Mouse (Mus musculus) v-Abl transformed pro-B cells (cell line): ENCODE data around the gene Tmem178b.

ENCODE experiments used
- in situ Hi-C, 2 experiments: fragments of 400-800 bp; cut with MboI; formaldehyde crosslinking; loops; one replicate each; pipeline ENCODE4 v1.15.1; 2025; ENCODE audit not compliant: unreplicated experiment in 2 of 2

The Tmem178b gene

DNA sequence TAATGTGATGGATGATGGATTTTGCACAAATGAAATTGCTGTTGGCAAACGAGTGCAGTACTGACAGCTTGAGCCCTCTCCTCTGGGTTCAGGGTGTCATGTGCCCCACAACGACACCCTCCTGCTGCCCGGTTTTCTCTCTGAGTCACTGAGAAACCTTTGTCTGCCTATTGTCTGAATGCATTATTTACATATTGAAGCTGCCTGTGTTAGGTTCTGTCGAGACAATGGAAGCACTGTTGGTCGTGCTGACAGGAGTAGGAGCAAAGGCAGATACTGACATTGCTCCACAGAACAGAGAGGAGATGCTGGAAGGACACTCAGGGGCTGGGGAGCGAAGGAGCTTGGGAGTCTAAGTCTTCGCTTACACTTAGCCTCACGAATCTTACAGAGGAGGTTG is 44.2 kb downstream of the Tmem178b start:
- in situ Hi-C loops, result no loop called here

DNA sequence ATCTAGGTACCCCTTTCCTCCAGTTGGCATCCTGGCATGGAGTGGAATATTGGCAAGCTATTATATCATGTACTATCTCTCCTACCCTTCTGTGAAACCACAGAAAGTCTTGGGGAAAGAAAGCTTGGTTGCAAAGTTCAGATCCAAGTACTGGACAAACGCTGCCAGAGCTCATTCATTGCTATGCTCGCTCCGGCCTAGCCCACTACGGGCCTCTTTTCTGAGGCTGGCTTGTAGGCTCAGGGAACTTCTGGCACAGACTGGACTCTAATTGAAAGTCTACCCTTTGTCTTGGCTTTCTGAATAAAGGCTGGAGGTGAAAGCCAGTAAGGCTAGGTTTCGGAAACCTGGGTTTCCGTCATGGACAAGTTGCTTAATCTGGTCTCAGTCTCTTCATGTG is 44.7 kb downstream of the Tmem178b start:
- in situ Hi-C loops, result no loop called here

DNA sequence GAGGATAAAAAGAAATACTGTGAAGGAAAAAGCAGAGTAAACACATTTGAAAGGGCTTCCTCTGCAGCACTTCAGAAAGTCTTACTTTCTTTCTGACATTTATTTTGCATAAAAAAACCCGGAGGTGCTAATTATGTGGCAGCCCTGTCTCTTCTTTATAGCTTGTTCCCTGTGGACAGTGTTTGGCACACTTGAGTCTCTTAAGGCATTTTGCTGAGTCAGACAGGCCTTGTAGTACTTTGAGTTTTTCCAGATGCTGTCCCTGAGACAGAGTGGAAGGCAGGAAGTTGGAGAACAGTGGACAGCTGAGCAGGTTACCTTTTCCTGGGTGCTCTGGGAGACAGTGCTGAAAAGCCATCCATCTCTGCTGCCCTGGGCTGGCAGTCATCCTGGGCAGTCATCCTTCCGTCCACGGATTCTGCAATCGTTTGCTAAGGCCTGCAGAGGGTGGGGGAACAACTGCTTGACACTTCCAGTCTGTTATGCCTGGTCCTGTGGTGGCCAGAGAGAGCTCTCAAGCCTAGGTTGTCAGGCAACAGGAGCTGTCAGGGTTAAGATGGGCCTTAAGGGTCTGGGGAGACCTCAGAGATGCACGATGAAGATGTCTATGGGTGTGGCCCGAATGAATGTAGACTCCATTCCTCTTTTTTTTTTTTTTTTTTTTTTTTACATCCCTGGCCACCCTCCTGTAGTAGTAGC is 46.1 kb downstream of the Tmem178b start:
- in situ Hi-C loops, result no loop called here

DNA sequence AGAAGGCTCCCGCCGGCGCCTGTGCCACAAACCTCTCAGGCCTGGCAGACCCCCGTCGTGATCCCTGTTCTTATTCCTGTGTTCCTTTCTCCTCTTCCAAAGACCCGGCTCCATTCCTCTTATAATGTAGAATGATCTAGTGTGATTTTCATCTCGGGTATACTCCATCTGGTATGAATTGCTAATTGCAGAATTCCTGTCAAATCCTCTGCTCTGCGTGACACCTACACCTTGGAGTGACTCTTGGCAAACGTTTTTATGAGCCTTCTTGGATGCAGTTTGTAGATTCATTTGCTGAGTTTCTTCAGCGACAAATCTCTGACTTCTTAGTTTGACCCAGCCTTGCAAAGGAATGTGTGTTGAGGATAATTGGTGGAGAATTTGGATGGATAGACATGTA is 53.4 kb downstream of the Tmem178b start:
- in situ Hi-C loops, result no loop called here

DNA sequence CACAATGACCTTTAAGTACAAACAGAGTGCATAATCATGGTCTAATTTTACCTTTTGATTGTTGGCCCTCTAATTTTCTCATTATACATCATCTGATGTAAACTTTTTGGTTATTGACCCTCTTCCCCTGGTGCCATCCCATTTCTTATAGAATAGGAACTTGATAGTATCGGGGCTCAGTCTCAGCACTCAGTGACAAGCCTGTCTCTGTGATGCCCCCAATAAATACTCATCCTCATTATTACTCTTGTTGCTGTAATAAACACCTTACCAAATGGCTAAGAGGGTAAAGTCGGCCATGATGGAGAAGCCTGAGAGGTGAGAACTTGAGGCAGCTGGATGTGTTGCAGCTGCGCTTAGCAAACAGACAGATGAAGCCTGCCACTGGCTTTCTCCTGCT is 63.5 kb downstream of the Tmem178b start:
- in situ Hi-C loops, result no loop called here

DNA sequence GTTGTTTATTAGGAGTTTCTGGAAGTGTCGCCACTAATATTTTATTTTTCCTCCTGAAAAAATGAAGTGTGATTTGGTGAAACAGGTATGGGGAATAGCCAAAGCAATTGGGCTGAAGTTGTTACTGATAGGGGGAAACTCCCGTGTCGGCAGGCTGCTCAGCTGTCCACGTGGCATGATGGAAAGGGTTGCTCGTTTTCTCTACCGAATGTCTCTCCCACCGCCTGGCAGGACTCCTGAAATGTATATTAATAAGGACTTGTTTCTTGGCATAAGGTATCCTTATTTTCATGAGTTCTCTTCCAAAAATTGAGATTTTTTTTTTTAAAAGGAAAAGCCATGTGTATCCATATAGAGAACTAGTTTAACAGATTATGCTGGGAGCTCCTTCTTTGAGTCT is 67.8 kb downstream of the Tmem178b start:
- in situ Hi-C loops, result no loop called here

DNA sequence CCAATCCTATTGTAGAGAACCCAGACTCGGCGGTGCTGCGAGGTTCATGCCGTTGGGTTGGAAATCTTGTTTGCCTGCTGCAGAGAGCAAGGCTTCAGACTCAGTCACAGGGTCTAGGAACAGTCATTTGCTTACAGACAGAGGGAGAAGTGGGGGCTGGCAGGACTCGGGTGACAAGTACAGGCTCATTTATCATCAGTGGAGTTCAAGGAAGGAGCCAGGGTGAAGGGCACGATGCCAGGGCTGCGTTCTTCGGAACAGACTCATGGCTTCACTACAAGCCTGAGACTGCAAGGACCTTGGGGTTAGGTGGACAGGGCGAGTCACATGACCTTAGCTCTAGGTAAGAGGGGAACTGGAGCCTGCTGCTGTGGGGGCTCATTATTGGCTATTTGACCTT is 71.8 kb downstream of the Tmem178b start:
- in situ Hi-C loops, result no loop called here

DNA sequence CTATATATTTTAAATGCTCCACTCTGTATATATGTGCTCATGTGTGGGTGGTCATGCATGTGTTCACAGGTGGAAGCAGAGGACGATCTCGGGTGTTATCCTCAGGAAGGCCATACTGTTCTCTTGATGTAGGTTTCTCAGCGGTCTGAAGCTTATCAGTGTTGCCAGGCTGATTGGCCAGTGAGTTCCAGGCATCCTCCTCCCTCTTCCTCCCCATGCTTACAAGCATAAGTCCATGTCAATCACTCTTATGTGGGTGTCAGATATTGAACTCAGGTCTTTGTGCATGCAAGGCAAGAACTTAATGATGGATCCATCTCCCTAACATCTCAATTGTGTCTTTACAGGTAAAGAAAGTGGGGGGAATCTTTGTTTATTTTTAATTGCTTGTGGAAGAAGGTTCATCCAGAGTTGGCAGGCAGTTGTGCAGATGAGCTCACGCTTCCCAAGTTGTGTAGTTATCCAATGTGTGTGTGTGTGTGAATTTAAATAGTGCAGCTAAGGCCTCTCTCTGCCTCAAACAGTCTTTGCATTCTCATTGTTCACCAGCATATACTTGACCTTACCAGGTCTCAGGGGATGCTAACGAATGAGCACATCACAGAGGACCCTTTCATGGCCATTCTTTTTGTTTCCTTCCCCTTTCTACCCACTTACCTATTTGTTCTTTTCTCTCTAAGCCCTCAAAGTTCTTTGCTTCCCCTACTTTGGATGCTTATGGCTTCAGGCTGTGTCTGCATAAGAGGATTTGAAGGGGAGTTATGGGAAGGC is 72.8 kb downstream of the Tmem178b start:
- in situ Hi-C loops, result no loop called here

DNA sequence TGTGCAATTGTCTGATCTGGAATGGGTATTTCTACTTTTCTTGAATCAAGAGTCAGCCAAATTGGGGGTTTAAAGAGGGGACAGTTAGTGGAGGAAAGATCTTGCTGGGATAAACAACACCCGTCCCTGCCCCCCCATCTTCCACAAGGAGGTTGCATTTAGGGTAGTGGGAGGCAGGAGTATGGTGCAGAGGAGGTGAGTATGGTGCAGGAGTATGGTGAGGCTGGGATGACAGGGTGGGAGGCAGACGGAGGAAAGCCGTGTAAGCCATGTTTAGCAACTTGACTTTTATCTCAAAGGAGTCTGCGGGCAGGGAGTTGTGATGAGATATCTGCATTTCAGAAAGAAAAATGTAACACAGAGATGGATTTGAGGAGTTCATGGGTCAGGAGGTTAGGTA is 73.5 kb downstream of the Tmem178b start:
- in situ Hi-C loops, result no loop called here

DNA sequence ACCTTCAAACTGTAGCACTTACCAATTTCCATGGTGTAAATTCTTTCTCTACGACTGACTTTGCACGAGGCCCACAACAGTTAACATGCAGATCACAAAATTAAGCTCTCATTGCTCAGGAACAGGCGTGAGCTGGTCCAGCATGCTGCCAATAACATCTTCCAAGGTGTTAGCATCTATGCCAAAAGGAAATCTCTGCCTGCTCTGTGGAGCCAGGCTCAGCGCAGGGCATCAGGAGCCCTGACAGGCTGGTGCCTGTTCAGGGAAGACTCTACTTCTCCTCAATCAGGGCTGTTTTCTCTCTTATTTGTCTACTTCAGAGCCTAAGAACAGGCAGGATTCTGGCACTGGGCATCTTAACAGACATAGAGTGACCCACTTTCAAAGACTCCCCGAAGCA is 80.9 kb downstream of the Tmem178b start:
- in situ Hi-C loops, result no loop called here

DNA sequence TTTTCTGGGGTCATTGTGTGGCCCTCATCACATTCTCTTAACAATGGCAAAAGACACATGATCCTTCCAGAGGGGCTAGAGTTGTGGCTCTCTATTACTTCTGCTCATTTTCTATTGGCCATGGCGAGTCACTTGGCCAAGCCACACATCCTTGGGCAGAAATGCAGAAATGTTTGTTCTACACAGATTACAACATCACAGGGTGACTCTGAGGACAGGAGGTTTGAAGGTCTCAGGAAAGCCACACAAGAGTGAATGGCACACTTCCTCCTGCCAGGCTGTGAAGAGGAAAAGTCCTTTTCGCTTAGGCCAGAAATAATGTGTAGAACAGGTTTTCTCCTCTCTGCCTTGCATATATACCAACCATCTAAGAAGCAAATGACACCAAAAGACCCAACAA is 82.1 kb downstream of the Tmem178b start:
- in situ Hi-C loops, result no loop called here

DNA sequence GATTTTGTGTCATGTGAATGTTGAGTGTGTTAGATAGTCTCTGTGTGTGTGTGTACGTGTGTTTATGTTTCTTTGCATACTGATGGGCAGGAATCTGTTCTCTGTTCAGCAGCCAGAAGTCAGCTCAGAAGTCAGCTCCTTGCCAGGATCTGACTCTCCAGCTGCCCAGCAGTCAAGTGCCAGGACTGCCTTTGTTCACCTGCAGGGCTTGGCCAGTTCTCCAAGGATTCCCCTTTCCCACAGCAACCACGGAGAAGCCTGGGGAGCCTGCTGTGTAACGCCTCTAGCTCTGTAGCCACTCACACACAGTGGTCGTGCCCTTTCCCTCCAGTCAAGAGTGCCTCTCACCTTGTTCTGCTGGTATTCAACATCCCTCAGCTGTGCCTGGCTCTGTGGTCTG is 91.5 kb downstream of the Tmem178b start:
- in situ Hi-C loops, result no loop called here

DNA sequence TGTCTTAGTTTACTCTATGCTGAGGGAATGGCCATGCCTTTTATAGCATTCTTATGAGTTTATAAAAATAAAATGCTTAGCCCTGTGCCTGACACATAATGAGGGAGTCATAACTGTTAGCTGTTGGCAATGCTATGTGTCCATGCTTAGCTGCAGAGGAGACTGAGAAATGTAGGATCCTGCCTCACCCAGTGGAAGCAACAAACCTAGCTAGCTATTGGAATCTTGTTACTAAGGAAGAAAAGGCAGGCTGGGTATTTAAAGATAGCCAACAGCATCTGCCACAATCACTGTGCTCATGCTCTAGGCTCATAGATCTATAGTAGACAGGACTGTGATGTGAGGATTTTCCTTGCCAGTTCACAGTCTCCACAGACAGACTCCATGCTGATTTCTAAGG is 97.2 kb downstream of the Tmem178b start:
- in situ Hi-C loops, result no loop called here

DNA sequence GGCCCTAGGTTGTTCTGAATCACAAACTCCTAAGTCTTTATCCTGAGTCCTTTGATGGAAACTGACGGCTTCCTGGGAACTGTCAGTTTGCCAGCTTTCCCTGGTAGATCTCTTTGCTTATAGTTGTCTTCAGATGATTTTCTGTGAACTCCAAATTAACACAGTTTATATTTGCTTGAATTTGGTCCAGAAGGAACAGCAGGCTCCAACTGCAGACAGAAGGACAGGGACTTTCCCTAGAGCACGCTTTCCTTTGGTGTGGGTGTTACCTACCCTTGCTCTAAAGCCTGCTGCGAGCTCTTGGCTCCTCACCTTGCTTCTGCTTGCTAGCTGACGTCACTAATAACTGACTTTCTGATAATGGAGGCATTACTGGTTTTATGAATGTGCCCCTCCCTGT is 105.9 kb downstream of the Tmem178b start:
- in situ Hi-C loops, result no loop called here

DNA sequence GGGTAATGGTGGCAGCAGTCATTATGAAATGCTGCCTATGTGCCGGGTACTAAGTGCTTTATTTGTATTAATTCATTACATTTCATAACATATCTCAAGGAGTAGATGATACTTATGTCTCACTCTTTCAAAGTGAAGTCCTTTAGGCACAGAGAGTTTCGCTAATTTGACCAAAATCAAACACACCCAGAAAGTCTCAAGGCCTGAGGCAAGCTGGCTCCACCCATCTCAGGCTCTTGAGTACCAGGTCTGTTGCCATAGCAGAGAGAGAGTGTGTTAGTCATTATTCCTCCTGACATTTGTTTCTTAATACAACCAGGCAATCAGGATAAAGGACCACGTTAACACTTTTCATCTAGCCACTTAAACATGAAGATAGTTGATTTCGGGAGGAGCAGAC is 117.7 kb downstream of the Tmem178b start:
- in situ Hi-C loops, result no loop called here

DNA sequence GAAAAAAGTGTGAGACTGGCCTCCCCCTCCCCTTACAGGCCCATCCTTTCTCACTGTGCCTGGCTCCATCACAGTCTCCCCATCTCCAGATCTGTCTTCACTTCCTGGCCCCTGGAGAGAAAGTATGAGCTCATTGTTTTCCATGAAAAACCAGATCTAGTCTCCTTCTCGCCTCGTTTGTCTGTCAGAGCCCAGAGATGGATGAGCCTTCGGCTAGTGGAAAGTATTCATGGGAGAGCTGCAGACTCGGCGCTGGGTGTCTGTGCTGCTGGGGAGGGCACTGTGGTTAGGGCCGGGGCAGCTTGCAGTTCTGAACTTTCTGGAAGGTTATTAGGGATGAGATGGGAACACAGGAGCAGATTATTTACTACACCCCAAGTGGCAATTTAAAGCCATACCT is 118.9 kb downstream of the Tmem178b start:
- in situ Hi-C loops, result no loop called here

DNA sequence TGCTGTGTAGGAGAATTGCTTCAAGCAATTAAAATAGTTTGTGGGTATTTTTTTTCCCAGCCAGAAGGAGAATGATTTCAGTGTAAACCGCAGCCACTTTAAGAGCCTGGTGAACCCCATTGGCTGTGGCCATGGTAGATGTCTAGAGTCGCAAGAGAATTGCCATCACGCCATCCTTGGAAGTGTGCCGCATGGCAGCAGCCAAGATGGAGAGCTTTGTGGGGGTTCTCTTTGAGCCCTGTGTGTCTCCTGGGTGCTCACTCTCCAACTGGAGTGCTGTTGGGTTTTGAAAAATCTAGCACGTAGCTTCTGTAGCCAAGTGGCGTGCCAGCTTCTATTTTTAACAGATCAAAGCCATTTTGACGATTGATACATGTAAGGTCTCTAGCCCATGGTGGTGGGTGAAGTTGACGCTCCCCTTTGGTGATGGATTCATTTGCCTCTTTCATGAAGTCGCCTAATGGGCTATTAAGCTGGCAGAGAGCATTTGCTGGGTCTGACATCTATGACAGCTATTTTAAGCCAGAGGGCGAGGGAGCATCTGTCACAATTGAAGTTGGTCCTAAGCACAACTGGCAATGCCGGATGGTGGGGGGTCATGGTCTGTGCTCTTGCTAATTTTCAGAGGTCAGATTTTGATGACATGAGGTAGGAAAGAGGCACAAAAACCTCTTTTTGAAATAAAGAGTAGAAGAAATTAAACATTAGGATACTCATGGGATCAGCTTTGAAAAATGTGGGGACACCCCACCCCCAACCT is 133.1 kb downstream of the Tmem178b start:
- in situ Hi-C loops, result no loop called here

DNA sequence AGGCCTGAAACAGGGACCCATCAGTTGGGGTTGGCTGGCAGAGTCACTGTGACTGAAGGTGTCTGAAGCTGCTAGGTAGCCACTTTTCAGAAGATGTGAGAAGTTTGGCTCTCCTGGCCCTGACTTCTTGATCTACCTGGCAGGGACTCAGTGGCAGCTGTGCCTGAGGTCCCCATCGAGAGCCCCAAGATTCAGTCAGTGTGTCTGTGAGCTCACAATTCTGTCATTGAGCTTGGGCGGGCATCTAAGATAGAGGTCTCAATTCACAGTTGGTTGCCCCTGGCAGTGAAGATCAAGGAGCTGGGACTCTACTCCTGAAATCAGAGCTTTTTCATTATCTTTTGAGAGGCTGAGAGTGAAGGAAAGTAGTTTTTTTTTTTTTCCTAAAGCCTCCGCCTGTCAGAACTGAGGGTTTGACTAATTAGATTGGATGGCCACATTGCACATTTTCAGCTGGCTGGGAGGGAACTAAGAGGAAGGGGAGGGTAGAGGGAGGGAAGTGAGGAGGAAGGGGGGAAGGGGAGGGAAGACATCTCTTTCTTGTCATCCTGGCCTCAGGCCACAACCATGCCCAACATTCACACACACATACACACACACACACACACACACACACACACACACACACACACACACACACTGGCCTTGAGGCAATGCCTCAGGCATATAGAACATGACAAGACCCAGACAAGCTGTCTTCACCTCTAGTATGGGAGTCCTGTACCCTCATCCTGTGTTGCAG is 135.3 kb downstream of the Tmem178b start:
- in situ Hi-C loops, result no loop called here

DNA sequence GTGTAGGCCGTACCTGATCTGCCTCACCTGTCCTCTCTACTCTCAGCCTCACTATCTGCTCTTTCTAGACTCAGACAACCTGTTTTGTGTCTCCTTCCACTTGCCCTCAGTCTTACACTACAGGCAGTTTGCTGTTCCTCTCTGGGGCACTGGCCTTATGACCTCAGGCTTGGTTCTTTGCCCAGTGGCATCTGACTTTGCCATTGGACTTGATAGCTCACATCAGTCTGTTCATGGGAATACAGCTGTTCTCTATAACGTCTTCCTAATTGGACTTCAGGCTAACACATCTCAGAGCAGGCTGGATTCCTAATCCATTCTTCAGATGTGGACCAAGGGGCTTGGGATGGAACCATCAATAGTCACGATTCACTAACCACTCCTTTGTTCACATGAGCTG is 136.6 kb downstream of the Tmem178b start:
- in situ Hi-C loops, result no loop called here

DNA sequence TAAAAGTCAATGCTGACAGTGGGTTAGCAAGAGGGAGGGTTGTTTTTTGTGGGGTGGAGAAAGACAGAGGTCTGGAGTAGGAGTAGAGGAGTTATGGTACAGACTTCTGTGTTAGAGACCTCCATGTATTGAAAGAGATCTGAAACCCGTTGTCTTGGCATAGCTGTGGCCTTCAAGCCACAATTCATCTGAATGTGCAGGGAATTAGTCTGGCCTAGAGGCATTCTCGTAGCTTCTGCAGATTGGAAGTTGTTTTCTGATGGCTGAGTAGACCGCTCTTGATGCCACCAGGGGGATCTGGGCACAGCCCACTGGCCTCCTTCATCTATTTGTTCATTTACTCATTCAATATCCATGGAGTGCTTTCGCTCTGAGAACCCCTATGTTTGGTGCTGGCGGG is 138.0 kb downstream of the Tmem178b start:
- in situ Hi-C loops, result no loop called here

DNA sequence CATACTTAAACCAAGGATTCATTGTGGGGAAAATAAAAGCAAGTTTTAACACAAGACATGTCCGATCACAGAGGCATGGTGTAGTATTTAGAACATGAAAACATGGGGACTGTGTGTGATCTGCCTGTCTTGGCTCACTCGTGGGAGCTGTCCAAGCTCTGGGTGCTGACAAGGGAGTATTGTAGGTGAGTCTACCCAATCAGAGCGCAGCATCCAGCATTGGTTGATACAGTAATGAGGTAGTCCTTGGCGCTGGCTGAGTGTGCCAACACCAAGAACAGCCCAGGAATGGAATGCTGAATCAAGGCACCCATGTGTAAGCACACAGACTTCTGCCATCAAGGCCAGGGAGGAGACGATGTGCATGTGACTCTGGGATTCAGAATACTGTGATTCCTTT is 138.5 kb downstream of the Tmem178b start:
- in situ Hi-C loops, result no loop called here
